ENCODE assay signal across 17 mouse cellular contexts in genomic region chr12:26454682-26455081, GRCm38 (mm10). TPM values are rescaled to one million over a fixed set of nuclear protein-coding genes. Genes with fewer than 3 reads are reported as not detected.
A peak's percentile ranks its signal among the peaks of the same experiment; 100 is the strongest.
DNase-seq lines count a peak whose midpoint lies in the region; ATAC-seq and TF ChIP-seq lines count a peak whose summit lies in the region.
"Had no signal": no experiment of that assay in that cellular context is flagged by ENCODE, and none has a peak within 500 bp of the region (broad histone marks: within the 10 kb centered on the region; RNA-seq: fewer than 3 reads in every experiment).

No protein-coding gene starts in this region.

- ATAC-seq in intestine, embryonic 15.5 days = 0 out of 2 replicates have a peak, but pooled peaks have one; percentile 6
- ATAC-seq in intestine, embryonic 16.5 days = no peak
- ATAC-seq in lung, postnatal 0 days = no peak
- ATAC-seq: forebrain, embryonic 15.5 days; inflammation-experienced regulatory T-cells, adult 6 months; liver, embryonic 12.5 days had no signal

- DNase-seq in lung, postnatal 0 days (ENCODE audit: low spot score) = no peak
- DNase-seq in lung, postnatal 4 days = no peak
- DNase-seq in cerebellum, adult 2 months = no peak
- DNase-seq in urinary bladder, postnatal 25 days (ENCODE audit: low spot score) = no peak
- DNase-seq: cerebellum, postnatal 10 days; embryo, embryonic 11 days; heart, postnatal 10 days; left cerebral cortex, postnatal 4 days; thymus, adult 2 months had no signal

- no peak for TF ChIP-seq EP300 in lung, postnatal 0 days (IDR thresholded peaks at IDR 0.05)

- no peak overlapping the region for H3K4me3 ChIP-seq in intestine, embryonic 15.5 days (replicated peaks)
- no peak overlapping the region for H3K4me3 ChIP-seq in intestine, embryonic 16.5 days (ENCODE audit: low read length)
- H3K4me3 ChIP-seq in lung, postnatal 0 days (ENCODE audit: low read depth, low read length) = no peak overlapping the region
- peak overlapping the region; percentile 61 for H3K4me3 ChIP-seq in erythroblast, embryonic 14.5 days (replicated peaks)
- H3K4me3 ChIP-seq in cerebellum, adult 2 months (replicated peaks; ENCODE audit: insufficient read depth, low read depth, low read length) = no peak overlapping the region
- H3K4me3 ChIP-seq: forebrain, embryonic 15.5 days; hindbrain, embryonic 12.5 days; liver, embryonic 12.5 days; neural tube, embryonic 12.5 days had no signal

- 52% methylated on average over 5 of the region's 5 CpGs for WGBS in intestine, embryonic 15.5 days
- WGBS in intestine, embryonic 16.5 days = 51% methylated on average over 5 of the region's 5 CpGs
- WGBS in lung, postnatal 0 days = 45% methylated on average over 5 of the region's 5 CpGs
- 52% methylated on average over 5 of the region's 5 CpGs for WGBS in cerebellum, adult 2 months

- H3K4me1 ChIP-seq in intestine, embryonic 15.5 days (replicated peaks) = peaks cover 8% of the 10 kb centered on the region
- peaks cover 11% of the 10 kb centered on the region for H3K4me1 ChIP-seq in intestine, embryonic 16.5 days (ENCODE audit: control insufficient read depth, insufficient read depth, low read length)
- peaks cover 6% of the 10 kb centered on the region for H3K4me1 ChIP-seq in lung, postnatal 0 days (ENCODE audit: insufficient read depth, low read depth, low read length)
- H3K4me1 ChIP-seq in erythroblast, embryonic 14.5 days (ENCODE audit: control insufficient read depth) = peaks cover 48% of the 10 kb centered on the region
- peaks cover under 1% of the 10 kb centered on the region; the same call in 1 of the 2 replicates for H3K4me1 ChIP-seq in cerebellum, adult 2 months (ENCODE audit: control insufficient read depth, insufficient read depth, low read length)

- no peak overlapping the region for H3K4me2 ChIP-seq in intestine, embryonic 15.5 days (replicated peaks)
- no peak overlapping the region for H3K4me2 ChIP-seq in intestine, embryonic 16.5 days (ENCODE audit: low read depth, low read length)
- H3K4me2 ChIP-seq in lung, postnatal 0 days (replicated peaks; ENCODE audit: low read depth, low read length) = 0 out of 2 replicates have a peak overlapping the region, but pooled peaks have one; percentile 14
- H3K4me2 ChIP-seq: forebrain, embryonic 15.5 days; hindbrain, embryonic 12.5 days; liver, embryonic 12.5 days; neural tube, embryonic 12.5 days had no signal

- no peak overlapping the region for H3K27ac ChIP-seq in intestine, embryonic 15.5 days
- H3K27ac ChIP-seq in intestine, embryonic 16.5 days (ENCODE audit: low read length) = no peak overlapping the region
- H3K27ac ChIP-seq in lung, postnatal 0 days (ENCODE audit: low read length) = no peak overlapping the region
- no peak overlapping the region for H3K27ac ChIP-seq in cerebellum, adult 2 months (ENCODE audit: insufficient read depth, low read length)
- H3K27ac ChIP-seq: forebrain, embryonic 15.5 days; hindbrain, embryonic 12.5 days; liver, embryonic 12.5 days; neural tube, embryonic 12.5 days had no signal

- no peak for TF ChIP-seq CTCF in lung, postnatal 0 days (IDR thresholded peaks at IDR 0.05)
- TF ChIP-seq CTCF in cerebellum, adult 2 months (IDR thresholded peaks at IDR 0.05; ENCODE audit: borderline replicate concordance, insufficient read depth, low read depth, low read length) = no peak

- no peak for TF ChIP-seq POLR2A in cerebellum, adult 2 months (IDR thresholded peaks at IDR 0.05; ENCODE audit: borderline replicate concordance, insufficient read depth, low read length)

- no peak overlapping the region for H3K9ac ChIP-seq in intestine, embryonic 15.5 days
- H3K9ac ChIP-seq in intestine, embryonic 16.5 days (ENCODE audit: low read depth, low read length) = no peak overlapping the region
- no peak overlapping the region for H3K9ac ChIP-seq in lung, postnatal 0 days (replicated peaks; ENCODE audit: low read depth)
- H3K9ac ChIP-seq: forebrain, embryonic 15.5 days; hindbrain, embryonic 12.5 days; liver, embryonic 12.5 days; neural tube, embryonic 12.5 days had no signal

- H3K9me3 ChIP-seq in intestine, embryonic 15.5 days = no peaks in the 10 kb centered on the region
- H3K9me3 ChIP-seq in intestine, embryonic 16.5 days (ENCODE audit: control insufficient read depth, low read length) = no peaks in the 10 kb centered on the region
- no peaks in the 10 kb centered on the region for H3K9me3 ChIP-seq in lung, postnatal 0 days (ENCODE audit: low read length)
- no peaks in the 10 kb centered on the region for H3K9me3 ChIP-seq in erythroblast, embryonic 14.5 days (ENCODE audit: control insufficient read depth, low read length)
- H3K9me3 ChIP-seq: forebrain, embryonic 15.5 days; hindbrain, embryonic 12.5 days; liver, embryonic 12.5 days; neural tube, embryonic 12.5 days had no signal

- H3K27me3 ChIP-seq in intestine, embryonic 15.5 days (replicated peaks) = no peaks in the 10 kb centered on the region
- no peaks in the 10 kb centered on the region for H3K27me3 ChIP-seq in intestine, embryonic 16.5 days (replicated peaks; ENCODE audit: control insufficient read depth, insufficient read depth, low read length)
- no peaks in the 10 kb centered on the region for H3K27me3 ChIP-seq in lung, postnatal 0 days (replicated peaks; ENCODE audit: insufficient read depth, low read length)
- H3K27me3 ChIP-seq in erythroblast, embryonic 14.5 days (ENCODE audit: control insufficient read depth) = peaks cover 2% of the 10 kb centered on the region; the same call in 1 of the 2 replicates
- no peaks in the 10 kb centered on the region for H3K27me3 ChIP-seq in cerebellum, adult 2 months (ENCODE audit: control insufficient read depth, insufficient read depth, low read length)
- H3K27me3 ChIP-seq: forebrain, embryonic 15.5 days; hindbrain, embryonic 12.5 days; liver, embryonic 12.5 days; neural tube, embryonic 12.5 days had no signal

- no peaks in the 10 kb centered on the region for H3K36me3 ChIP-seq in intestine, embryonic 15.5 days
- no peaks in the 10 kb centered on the region for H3K36me3 ChIP-seq in intestine, embryonic 16.5 days (ENCODE audit: control insufficient read depth, insufficient read depth, low read length)
- no peaks in the 10 kb centered on the region for H3K36me3 ChIP-seq in lung, postnatal 0 days (ENCODE audit: insufficient read depth, low read length)
- no peaks in the 10 kb centered on the region for H3K36me3 ChIP-seq in erythroblast, embryonic 14.5 days (ENCODE audit: control insufficient read depth)
- H3K36me3 ChIP-seq: forebrain, embryonic 15.5 days; hindbrain, embryonic 12.5 days; liver, embryonic 12.5 days; neural tube, embryonic 12.5 days had no signal

RNA-seq across cellular contexts. Expression of gene Rsad2, which starts 1.6 kb away (rescaled TPM):
- 1.1 and 1.2 TPM in 2 replicates for polyA plus RNA-seq in intestine, embryonic 15.5 days (2015; fragmentation: Nextera tagmentation; extraction: Ambion mirVana)
- polyA plus RNA-seq in intestine, embryonic 16.5 days (2015; fragmentation: Nextera tagmentation; extraction: Ambion mirVana) = 1.2 TPM in 2 replicates
- 11.5 and 13.3 TPM in 2 replicates for polyA plus RNA-seq in lung, postnatal 0 days (2015; fragmentation: Nextera tagmentation; extraction: Ambion mirVana)
- polyA plus RNA-seq in erythroblast, embryonic 14.5 days (2012) = 1.2 and 1.7 TPM in 2 replicates
- 0.46 and 0.70 TPM in 2 replicates for polyA plus RNA-seq in cerebellum, adult 2 months (2012; rRNA removed)

RNA-seq across cellular contexts. Expression of gene Cmpk2, which starts 14.3 kb away (rescaled TPM):
- 4.6 and 5.6 TPM in 2 replicates for polyA plus RNA-seq in intestine, embryonic 15.5 days (2015; fragmentation: Nextera tagmentation; extraction: Ambion mirVana)
- 4.4 and 5.5 TPM in 2 replicates for polyA plus RNA-seq in intestine, embryonic 16.5 days (2015; fragmentation: Nextera tagmentation; extraction: Ambion mirVana)
- 9.8 and 9.9 TPM in 2 replicates for polyA plus RNA-seq in lung, postnatal 0 days (2015; fragmentation: Nextera tagmentation; extraction: Ambion mirVana)
- polyA plus RNA-seq in erythroblast, embryonic 14.5 days (2012) = 0.25 TPM in 2 replicates
- 13.2 and 14.0 TPM in 2 replicates for polyA plus RNA-seq in cerebellum, adult 2 months (2012; rRNA removed)

RNA-seq across cellular contexts. Expression of gene Rnf144a, which starts 39.6 kb away (rescaled TPM):
- 17.5 and 20.1 TPM in 2 replicates for polyA plus RNA-seq in intestine, embryonic 15.5 days (2015; fragmentation: Nextera tagmentation; extraction: Ambion mirVana)
- 13.7 and 13.8 TPM in 2 replicates for polyA plus RNA-seq in intestine, embryonic 16.5 days (2015; fragmentation: Nextera tagmentation; extraction: Ambion mirVana)
- 69.6 and 73.7 TPM in 2 replicates for polyA plus RNA-seq in lung, postnatal 0 days (2015; fragmentation: Nextera tagmentation; extraction: Ambion mirVana)
- not detected in 2 replicates for polyA plus RNA-seq in erythroblast, embryonic 14.5 days (2012)
- polyA plus RNA-seq in cerebellum, adult 2 months (2012; rRNA removed) = 13.8 and 16.4 TPM in 2 replicates

Comparison
In these comparisons a context has a peak if more than half of its experiments do, and no peak if none do; other contexts are left out.
1. RNA of gene Rnf144a, which starts 39.6 kb away (polyA plus RNA-seq): 69.6 to 73.7 TPM in lung, postnatal 0 days, 17.5 to 20.1 TPM in intestine, embryonic 15.5 days, 13.8 to 16.4 TPM in cerebellum, adult 2 months and 13.7 to 13.8 TPM in intestine, embryonic 16.5 days; not detected in erythroblast, embryonic 14.5 days; every median in the first group is over 10 times any median in the second.